Mouse (Mus musculus): ENCODE results near the gene Tm9sf4. TPM values are rescaled to one million over a fixed set of nuclear protein-coding genes. Genes with fewer than 3 reads are reported as not detected.

Tm9sf4 gene
- polyA plus RNA-seq, 1 experiment from 2014 or later = 59.4 TPM

- peak within 1 kb of the TSS; percentile 99 for H3K9ac ChIP-seq
- peaks cover 33% of the 10 kb centered on the region for H3K36me3 ChIP-seq (ENCODE audit: poor library complexity, severe bottlenecking)
- H3K4me3 ChIP-seq = peak within 1 kb of the TSS; percentile 97
- no peaks in the 10 kb centered on the region for H3K9me3 ChIP-seq (replicated peaks)
- peaks cover 51% of the 10 kb centered on the region for H3K4me1 ChIP-seq
- H3K27ac ChIP-seq = peak within 1 kb of the TSS; percentile 82
- ATAC-seq = peak; percentile 99
- no peaks in the 10 kb centered on the region for H3K27me3 ChIP-seq
- under 1% methylated on average over 42 of the region's 72 CpGs for WGBS
- H3K4me2 ChIP-seq = peak within 1 kb of the TSS; percentile 91
Measured at GRCm38 (mm10) chr2:153241250-153242014, 80.3 kb downstream of the Tm9sf4 start, which contains the start of the genes Plagl2 and Pofut1. Gene Plagl2 (minus strand): TSS chr2:153241426. Gene Pofut1 (plus strand): TSS chr2:153241533.

GRCm38 (mm10) chr2:153242156-153242555 lies 81.1 kb downstream of the Tm9sf4 start:
- Histone ChIP-seq H3K4me2 (peak overlapping the region; percentile 91), H3K36me3 (ENCODE audit: poor library complexity, severe bottlenecking) (peaks cover 34% of the 10 kb centered on the region), H3K9me3 (replicated peaks) (no peaks in the 10 kb centered on the region), H3K27ac (peak overlapping the region; percentile 82; the same call in 1 of the 2 replicates), H3K9ac (peak overlapping the region; percentile 99), H3K4me1 (peaks cover 49% of the 10 kb centered on the region), H3K27me3 (no peaks in the 10 kb centered on the region), H3K4me3 (peak overlapping the region; percentile 97)
- no peak for ATAC-seq
- 67% methylated on average over 6 of the region's 6 CpGs for WGBS

GRCm38 (mm10) chr2:153249751-153250150 lies 88.6 kb downstream of the Tm9sf4 start:
- Histone ChIP-seq H3K4me1 (no peaks in the 10 kb centered on the region), H3K4me2 (no peak overlapping the region), H3K4me3 (no peak overlapping the region), H3K9ac (no peak overlapping the region), H3K27me3 (no peaks in the 10 kb centered on the region), H3K36me3 (ENCODE audit: poor library complexity, severe bottlenecking) (peaks cover 62% of the 10 kb centered on the region), H3K27ac (no peak overlapping the region), H3K9me3 (replicated peaks) (no peaks in the 10 kb centered on the region)
- WGBS = 94% methylated on average over 5 of the region's 5 CpGs
- ATAC-seq = no peak

- Histone ChIP-seq H3K4me1 (no peaks in the 10 kb centered on the region), H3K4me3 (no peak overlapping the region), H3K27ac (no peak overlapping the region), H3K36me3 (ENCODE audit: poor library complexity, severe bottlenecking) (peaks cover 44% of the 10 kb centered on the region), H3K9ac (no peak overlapping the region), H3K4me2 (no peak overlapping the region), H3K9me3 (replicated peaks) (no peaks in the 10 kb centered on the region), H3K27me3 (no peaks in the 10 kb centered on the region)
- 90% methylated on average over 2 of the region's 2 CpGs for WGBS
- ATAC-seq = no peak
Measured at GRCm38 (mm10) chr2:153256604-153257003, 95.5 kb downstream of the Tm9sf4 start.

GRCm38 (mm10) chr2:153259030-153259863 lies 98.1 kb downstream of the Tm9sf4 start:
- no peaks in the 10 kb centered on the region for H3K4me1 ChIP-seq
- H3K4me3 ChIP-seq = no peak overlapping the region
- H3K9ac ChIP-seq = no peak overlapping the region
- H3K27me3 ChIP-seq = no peaks in the 10 kb centered on the region
- 86% methylated on average over 12 of the region's 12 CpGs for WGBS
- no peak overlapping the region for H3K4me2 ChIP-seq
- no peaks in the 10 kb centered on the region for H3K9me3 ChIP-seq (replicated peaks)
- no peak for ATAC-seq
- no peak overlapping the region for H3K27ac ChIP-seq
- peaks cover 50% of the 10 kb centered on the region for H3K36me3 ChIP-seq (ENCODE audit: poor library complexity, severe bottlenecking)

Other genes starting within 250 kb of the Tm9sf4 start
- not detected in 2 replicates for gene Mylk2, start 250.0 kb upstream of the Tm9sf4 start, polyA plus RNA-seq (2015; fragmentation: Nextera tagmentation; extraction: Ambion mirVana)
- 2.7 and 2.9 TPM in 2 replicates for gene Foxs1, start 228.1 kb upstream of the Tm9sf4 start, polyA plus RNA-seq (2015; fragmentation: Nextera tagmentation; extraction: Ambion mirVana)
- gene Dusp15, start 209.6 kb upstream of the Tm9sf4 start, polyA plus RNA-seq (2015; fragmentation: Nextera tagmentation; extraction: Ambion mirVana) = 2.5 and 4.1 TPM in 2 replicates
- gene Ttll9, start 198.8 kb upstream of the Tm9sf4 start, polyA plus RNA-seq (2015; fragmentation: Nextera tagmentation; extraction: Ambion mirVana) = 1.7 and 1.8 TPM in 2 replicates
- 142 TPM in 2 replicates for gene Pdrg1, start 145.9 kb upstream of the Tm9sf4 start, polyA plus RNA-seq (2015; fragmentation: Nextera tagmentation; extraction: Ambion mirVana)
- gene Xkr7, start 129.5 kb upstream of the Tm9sf4 start, polyA plus RNA-seq (2015; fragmentation: Nextera tagmentation; extraction: Ambion mirVana) = 1.0 and 1.5 TPM in 2 replicates
- gene Ccm2l, start 95.3 kb upstream of the Tm9sf4 start, polyA plus RNA-seq (2015; fragmentation: Nextera tagmentation; extraction: Ambion mirVana) = 0.58 and 0.72 TPM in 2 replicates
- gene Hck, start 52.8 kb upstream of the Tm9sf4 start, polyA plus RNA-seq (2015; fragmentation: Nextera tagmentation; extraction: Ambion mirVana) = 0.91 and 1.1 TPM in 2 replicates
- 12.6 and 15.7 TPM in 2 replicates for gene Tspyl3, start 64.1 kb downstream of the Tm9sf4 start, polyA plus RNA-seq (2015; fragmentation: Nextera tagmentation; extraction: Ambion mirVana)
- gene Plagl2, start 80.1 kb downstream of the Tm9sf4 start, polyA plus RNA-seq (2015; fragmentation: Nextera tagmentation; extraction: Ambion mirVana) = 12.0 and 13.6 TPM in 2 replicates
- gene Pofut1, start 80.2 kb downstream of the Tm9sf4 start, polyA plus RNA-seq (2015; fragmentation: Nextera tagmentation; extraction: Ambion mirVana) = 6.8 and 7.3 TPM in 2 replicates
- gene Kif3b, start 130.1 kb downstream of the Tm9sf4 start, polyA plus RNA-seq (2015; fragmentation: Nextera tagmentation; extraction: Ambion mirVana) = 11.3 and 12.9 TPM in 2 replicates
- 12.0 and 12.5 TPM in 2 replicates for gene Asxl1, start 184.5 kb downstream of the Tm9sf4 start, polyA plus RNA-seq (2015; fragmentation: Nextera tagmentation; extraction: Ambion mirVana)